Comparison of ENCODE assay signal across 8 mouse cellular contexts in the genomic region with DNA sequence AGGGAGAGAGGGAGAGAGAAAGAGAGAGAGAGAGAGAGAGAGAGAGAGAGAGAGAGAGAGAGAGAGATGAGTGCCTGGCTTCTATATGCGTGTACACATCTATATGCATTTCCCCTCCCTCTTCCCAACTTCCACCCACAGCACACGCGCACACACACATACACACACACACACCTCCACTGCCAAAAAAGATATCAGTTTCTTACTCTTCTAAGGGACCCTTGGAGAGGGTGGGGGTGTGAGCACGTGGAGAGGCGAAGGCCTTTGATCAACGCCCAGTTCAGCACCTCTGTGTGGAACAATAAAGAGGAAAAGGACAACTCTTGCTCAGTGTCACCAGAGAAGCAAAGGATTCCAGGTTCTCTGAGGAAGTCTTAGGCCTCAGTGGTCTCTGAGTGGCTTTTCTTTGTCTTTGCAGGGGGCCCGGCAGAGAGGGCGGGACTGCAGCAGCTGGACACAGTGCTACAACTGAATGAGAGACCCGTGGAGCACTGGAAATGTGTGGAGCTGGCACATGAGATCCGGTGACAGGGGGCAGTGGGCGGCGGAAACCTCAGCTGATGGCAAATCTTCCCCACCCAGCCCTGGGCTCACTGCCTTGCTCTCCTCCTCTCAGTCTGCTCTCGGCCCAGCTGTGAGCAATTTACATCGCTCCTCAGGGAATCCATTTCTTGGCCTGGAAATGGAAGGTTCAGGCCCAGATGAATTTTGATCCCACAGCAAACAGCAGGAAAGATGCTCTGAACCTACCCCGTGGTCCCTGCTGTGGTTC.
A peak's percentile ranks its signal among the peaks of the same experiment; 100 is the strongest.
DNase-seq lines count a peak whose midpoint lies in the region; ATAC-seq and TF ChIP-seq lines count a peak whose summit lies in the region.

No protein-coding gene starts in this region.

- H3K4me3 ChIP-seq in lung, embryonic 15.5 days = no peak overlapping the region
- no peak overlapping the region for H3K4me3 ChIP-seq in forebrain, embryonic 13.5 days
- no peak overlapping the region for H3K4me3 ChIP-seq in hindbrain, embryonic 16.5 days (ENCODE audit: low read length)
- H3K4me3 ChIP-seq in olfactory bulb, adult 2 months (ENCODE audit: insufficient read depth, low read depth, low read length) = no peak overlapping the region

- H3K27me3 ChIP-seq in lung, embryonic 15.5 days = no peaks in the 10 kb centered on the region
- H3K27me3 ChIP-seq in forebrain, embryonic 13.5 days = no peaks in the 10 kb centered on the region
- no peaks in the 10 kb centered on the region for H3K27me3 ChIP-seq in hindbrain, embryonic 16.5 days (replicated peaks; ENCODE audit: control insufficient read depth, insufficient read depth, low read length)

- no peak for TF ChIP-seq POLR2A in olfactory bulb, adult 2 months (IDR thresholded peaks at IDR 0.05; ENCODE audit: insufficient read depth, low read depth, low read length)

- no peaks in the 10 kb centered on the region for H3K36me3 ChIP-seq in lung, embryonic 15.5 days
- H3K36me3 ChIP-seq in forebrain, embryonic 13.5 days (ENCODE audit: poor library complexity, severe bottlenecking) = peaks cover 24% of the 10 kb centered on the region
- no peaks in the 10 kb centered on the region for H3K36me3 ChIP-seq in hindbrain, embryonic 16.5 days (ENCODE audit: control insufficient read depth, insufficient read depth, low read length)

- DNase-seq in lung, postnatal 14 days = no peak
- no peak for DNase-seq in layer of hippocampus, adult 11-12 months (ENCODE audit: low spot score)
- DNase-seq in MN1 (ENCODE audit: low spot score) = no peak
- DNase-seq in right cerebral cortex, postnatal 25 days = no peak

- H3K4me2 ChIP-seq in lung, embryonic 15.5 days = no peak overlapping the region
- no peak overlapping the region for H3K4me2 ChIP-seq in forebrain, embryonic 13.5 days
- no peak overlapping the region; the same call in 1 of the 2 replicates for H3K4me2 ChIP-seq in hindbrain, embryonic 16.5 days (ENCODE audit: low read length)

- no peak for TF ChIP-seq CTCF in olfactory bulb, adult 2 months (IDR thresholded peaks at IDR 0.05; ENCODE audit: insufficient read depth, low read depth, low read length)

- no peak overlapping the region for H3K9ac ChIP-seq in lung, embryonic 15.5 days
- H3K9ac ChIP-seq in forebrain, embryonic 13.5 days = peak overlapping the region; percentile 50
- peak overlapping the region; percentile 25 for H3K9ac ChIP-seq in hindbrain, embryonic 16.5 days (ENCODE audit: low read depth, low read length)

- ATAC-seq in lung, embryonic 15.5 days (ENCODE audit: borderline replicate concordance, extremely low read depth, low FRiP score, low TSS enrichment) = peak; percentile 19; the same call in 1 of the 2 replicates
- ATAC-seq in forebrain, embryonic 13.5 days = peak; percentile 60
- peak; percentile 48 for ATAC-seq in hindbrain, embryonic 16.5 days

- H3K9me3 ChIP-seq in lung, embryonic 15.5 days = no peaks in the 10 kb centered on the region
- no peaks in the 10 kb centered on the region for H3K9me3 ChIP-seq in forebrain, embryonic 13.5 days (replicated peaks)
- no peaks in the 10 kb centered on the region for H3K9me3 ChIP-seq in hindbrain, embryonic 16.5 days (ENCODE audit: control insufficient read depth, low read length)

- H3K4me1 ChIP-seq in lung, embryonic 15.5 days = peaks cover 53% of the 10 kb centered on the region
- peaks cover 33% of the 10 kb centered on the region for H3K4me1 ChIP-seq in forebrain, embryonic 13.5 days
- H3K4me1 ChIP-seq in hindbrain, embryonic 16.5 days (ENCODE audit: control insufficient read depth, insufficient read depth, low read depth, low read length) = peaks cover 22% of the 10 kb centered on the region
- peaks cover 29% of the 10 kb centered on the region for H3K4me1 ChIP-seq in olfactory bulb, adult 2 months (ENCODE audit: control insufficient read depth, insufficient read depth, low read length)

- peak overlapping the region; percentile 41; the same call in 1 of the 2 replicates for H3K27ac ChIP-seq in lung, embryonic 15.5 days
- H3K27ac ChIP-seq in forebrain, embryonic 13.5 days = peak overlapping the region; percentile 78
- H3K27ac ChIP-seq in hindbrain, embryonic 16.5 days (ENCODE audit: low read depth, low read length) = peak overlapping the region; percentile 48
- H3K27ac ChIP-seq in olfactory bulb, adult 2 months (ENCODE audit: insufficient read depth, low read depth, low read length) = peak overlapping the region; percentile 80

- 47% methylated on average over 15 of the region's 15 CpGs for WGBS in lung, embryonic 15.5 days
- 24% methylated on average over 15 of the region's 15 CpGs for WGBS in forebrain, embryonic 13.5 days
- 30% methylated on average over 15 of the region's 15 CpGs for WGBS in hindbrain, embryonic 16.5 days
- WGBS in olfactory bulb, adult 2 months = 32% methylated on average over 15 of the region's 15 CpGs
